8 mouse cellular contexts compared by ENCODE assay signal in genomic region chr11:69900471-69901405, GRCm38 (mm10). TPM values are rescaled to one million over a fixed set of nuclear protein-coding genes. Genes with fewer than 3 reads are reported as not detected.
DNase-seq lines count a peak whose midpoint lies in the region; ATAC-seq lines count a peak whose summit lies in the region.

Gene 2810408A11Rik (minus strand): TSS chr11:69900987.
Gene Neurl4 (plus strand): TSS chr11:69901072.

- H3K4me1 ChIP-seq in hindbrain, embryonic 11.5 days (replicated peaks; ENCODE audit: control insufficient read depth, insufficient read depth, low read length), result peaks cover 14% of the 10 kb centered on the region

- DNase-seq in Muller cell, postnatal 12 days (ENCODE audit: inconsistent ontology term), result peak; percentile 92
- DNase-seq in cerebellum, adult 9-10 months, result peak; percentile 93
- peak; percentile 86 to 93 for DNase-seq in frontal cortex, adult 2 months (ENCODE audit: extremely low spot score in 1 of 2, low spot score in 1 of 2)
- peak; percentile 92 for DNase-seq in hindbrain, embryonic 11.5 days (ENCODE audit: low spot score)
- DNase-seq in layer of hippocampus, postnatal 10 days (ENCODE audit: low spot score in 2 of 2), result peak; percentile 80 to 86
- peak; percentile 96 for DNase-seq in lung, postnatal 10 days
- peak; percentile 85 for DNase-seq in ovary, postnatal 36 days (ENCODE audit: low spot score)
- DNase-seq in thymus, postnatal 25 days, result peak; percentile 91

- peaks cover 6% of the 10 kb centered on the region for H3K36me3 ChIP-seq in hindbrain, embryonic 11.5 days (ENCODE audit: control insufficient read depth, insufficient read depth, low read length)

- WGBS in hindbrain, embryonic 11.5 days, result under 1% methylated on average over 38 of the region's 38 CpGs

- H3K27ac ChIP-seq in hindbrain, embryonic 11.5 days (ENCODE audit: low read depth, low read length), result peak within 1 kb of the TSS; percentile 96

- H3K4me3 ChIP-seq in hindbrain, embryonic 11.5 days (ENCODE audit: low read depth, low read length), result peak within 1 kb of the TSS; percentile 92

- peak; percentile 92 for ATAC-seq in hindbrain, embryonic 11.5 days (ENCODE audit: low FRiP score)

- H3K27me3 ChIP-seq in hindbrain, embryonic 11.5 days (ENCODE audit: control insufficient read depth, insufficient read depth, low read length), result no peaks in the 10 kb centered on the region

- peak within 1 kb of the TSS; percentile 96 for H3K9ac ChIP-seq in hindbrain, embryonic 11.5 days (ENCODE audit: low read depth, low read length)

- H3K9me3 ChIP-seq in hindbrain, embryonic 11.5 days (ENCODE audit: control insufficient read depth, low read length), result no peaks in the 10 kb centered on the region

- H3K4me2 ChIP-seq in hindbrain, embryonic 11.5 days (replicated peaks; ENCODE audit: low read depth, low read length), result peak within 1 kb of the TSS; percentile 97

RNA-seq across cellular contexts. Expression of gene 2810408A11Rik, which starts in this region (rescaled TPM):
- 0.67 and 1.00 TPM in 2 replicates for polyA plus RNA-seq in frontal cortex, adult 2 months (2012; rRNA removed)
- polyA plus RNA-seq in hindbrain, embryonic 11.5 days (2014; fragmentation: Nextera tagmentation; extraction: Ambion mirVana), result 14.5 and 14.7 TPM in 2 replicates
- 1 to 10 TPM; 2.4 to 2.5 TPM for total RNA-seq in layer of hippocampus, postnatal 10 days (2021)

RNA-seq across cellular contexts. Expression of gene Neurl4, which starts in this region (rescaled TPM):
- polyA plus RNA-seq in frontal cortex, adult 2 months (2012; rRNA removed), result 98.0 and 101 TPM in 2 replicates
- 15.0 and 20.6 TPM in 2 replicates for polyA plus RNA-seq in hindbrain, embryonic 11.5 days (2014; fragmentation: Nextera tagmentation; extraction: Ambion mirVana)
- total RNA-seq in layer of hippocampus, postnatal 10 days (2021), result 100 to 1,000 TPM; 127 to 146 TPM

Comparison
In these comparisons a context has a peak if more than half of its experiments do, and no peak if none do; other contexts are left out.
1. Peak in every context shown above with its lines: DNase-seq, ATAC-seq, H3K4me3 ChIP-seq and H3K27ac ChIP-seq.